8 mouse cellular contexts compared by ENCODE assay signal in the genomic region with DNA sequence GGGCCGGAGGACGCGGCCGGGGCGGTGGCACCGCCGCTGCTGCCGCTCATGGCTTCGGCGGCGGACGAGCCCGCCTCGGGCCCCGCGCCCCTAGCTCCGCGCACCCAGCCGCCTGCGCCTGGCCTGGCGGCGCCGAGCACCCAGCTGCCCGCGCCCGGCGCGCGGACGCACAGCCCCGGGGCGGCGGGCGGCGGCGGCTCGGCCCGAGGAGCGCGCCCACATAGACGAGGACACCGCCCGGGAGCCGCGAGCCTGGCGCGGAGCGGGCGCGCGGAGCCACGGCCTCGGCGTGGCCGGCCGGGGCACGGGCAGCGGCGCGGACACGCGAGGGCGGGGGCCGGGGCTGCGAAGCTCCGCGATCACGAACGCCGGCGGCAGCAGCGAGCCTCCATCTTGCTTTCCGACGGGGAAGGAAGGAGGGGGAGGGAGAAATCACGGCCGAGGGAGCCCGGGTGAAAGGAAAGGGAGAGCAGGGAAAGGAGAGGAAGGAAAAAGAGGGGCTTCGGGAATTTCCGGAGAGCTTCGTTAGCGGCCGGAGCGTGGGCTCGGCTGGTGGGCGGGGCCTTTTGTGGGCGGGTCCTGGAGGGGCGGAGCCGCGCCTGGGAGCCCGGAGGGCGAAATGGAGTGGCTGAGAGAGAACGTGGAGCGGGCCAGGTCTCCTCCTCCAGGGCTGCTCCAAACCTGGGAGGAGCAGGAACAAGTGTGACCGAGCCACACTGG. TPM values are rescaled to one million over a fixed set of nuclear protein-coding genes. Genes with fewer than 3 reads are reported as not detected.
DNase-seq lines count a peak whose midpoint lies in the region; ATAC-seq and TF ChIP-seq lines count a peak whose summit lies in the region.

TSS of gene Trio (minus strand) at position 402 of the 720 bp plus-strand sequence.

- H3K36me3 ChIP-seq in ES-E14 (ENCODE audit: control insufficient read depth, insufficient read depth, low read length, poor library complexity, severe bottlenecking) = no peaks in the 10 kb centered on the region
- H3K36me3 ChIP-seq in hindbrain, embryonic 10.5 days = no peaks in the 10 kb centered on the region
- no peaks in the 10 kb centered on the region for H3K36me3 ChIP-seq in lung, embryonic 15.5 days

- H3K9me3 ChIP-seq in ES-E14 (ENCODE audit: control insufficient read depth, insufficient read depth, low read depth, low read length) = no peaks in the 10 kb centered on the region
- H3K9me3 ChIP-seq in hindbrain, embryonic 10.5 days = no peaks in the 10 kb centered on the region
- H3K9me3 ChIP-seq in lung, embryonic 15.5 days = no peaks in the 10 kb centered on the region

- peak; percentile 16; the same call in 1 of the 2 replicates for TF ChIP-seq POLR2A in olfactory bulb, adult 2 months (IDR thresholded peaks at IDR 0.05; ENCODE audit: insufficient read depth, low read depth, low read length)

- peak; percentile 83 for DNase-seq in ES-E14 (ENCODE audit: low read depth, low spot score)
- DNase-seq in cerebellum, adult 18-20 months = peak; percentile 97 to 99
- peak; percentile 92 to 97 for DNase-seq in frontal cortex, adult 2 months (ENCODE audit: extremely low spot score in 1 of 2, low spot score in 1 of 2)
- peak; percentile 99 for DNase-seq in hindbrain, embryonic 10.5 days (ENCODE audit: low spot score)
- peak; percentile 83 for DNase-seq in layer of hippocampus, adult 9-10 months (ENCODE audit: low spot score)
- DNase-seq in thymus, adult 18-20 months = peak; percentile 74 to 76

- no peak for TF ChIP-seq CTCF in olfactory bulb, adult 2 months (IDR thresholded peaks at IDR 0.05; ENCODE audit: insufficient read depth, low read depth, low read length)

- H3K4me2 ChIP-seq in lung, embryonic 15.5 days = peak within 1 kb of the TSS; percentile 83

- H3K27me3 ChIP-seq in hindbrain, embryonic 10.5 days (ENCODE audit: insufficient read depth, poor library complexity, severe bottlenecking) = peaks cover 13% of the 10 kb centered on the region
- H3K27me3 ChIP-seq in lung, embryonic 15.5 days = no peaks in the 10 kb centered on the region

- ATAC-seq in lung, embryonic 15.5 days (ENCODE audit: borderline replicate concordance, extremely low read depth, low FRiP score, low TSS enrichment) = peak; percentile 97

- H3K27ac ChIP-seq in ES-E14 (ENCODE audit: insufficient read depth, low read depth, low read length, poor library complexity, severe bottlenecking) = no peak within 1 kb of the TSS
- peak within 1 kb of the TSS; percentile 95 for H3K27ac ChIP-seq in hindbrain, embryonic 10.5 days
- H3K27ac ChIP-seq in lung, embryonic 15.5 days = peak within 1 kb of the TSS; percentile 98
- peak within 1 kb of the TSS; percentile 86 for H3K27ac ChIP-seq in olfactory bulb, adult 2 months (ENCODE audit: insufficient read depth, low read depth, low read length)

- in situ Hi-C loops in ES-E14 (cut with MboI; ENCODE audit: low sequenced_read_pairs in 2 of 2, unreplicated experiment in 2 of 2) = no loop called here

- peak within 1 kb of the TSS; percentile 82 to 93 for H3K4me3 ChIP-seq in ES-E14 (ENCODE audit: insufficient read depth in 1 of 2, low read depth in 1 of 2, low read length in 2 of 2, poor library complexity in 1 of 2, severe bottlenecking in 1 of 2)
- H3K4me3 ChIP-seq in hindbrain, embryonic 10.5 days = peak within 1 kb of the TSS; percentile 98
- peak within 1 kb of the TSS; percentile 95 for H3K4me3 ChIP-seq in lung, embryonic 15.5 days
- H3K4me3 ChIP-seq in olfactory bulb, adult 2 months (ENCODE audit: insufficient read depth, low read depth, low read length) = peak within 1 kb of the TSS; percentile 70

- H3K9ac ChIP-seq in ES-E14 (ENCODE audit: insufficient read depth, low read depth, low read length, poor library complexity, severe bottlenecking) = peak within 1 kb of the TSS; percentile 89
- peak within 1 kb of the TSS; percentile 94 for H3K9ac ChIP-seq in lung, embryonic 15.5 days

- H3K4me1 ChIP-seq in ES-E14 (ENCODE audit: control insufficient read depth in 2 of 2, insufficient read depth in 2 of 2, low read length in 2 of 2, poor library complexity in 1 of 2) = peaks cover 0 to 2% of the 10 kb centered on the region in 2 experiments; a peak in 1 of 4 replicates
- peaks cover 44% of the 10 kb centered on the region for H3K4me1 ChIP-seq in hindbrain, embryonic 10.5 days (replicated peaks)
- H3K4me1 ChIP-seq in lung, embryonic 15.5 days = peaks cover 38% of the 10 kb centered on the region
- H3K4me1 ChIP-seq in olfactory bulb, adult 2 months (ENCODE audit: control insufficient read depth, insufficient read depth, low read length) = peaks cover 11% of the 10 kb centered on the region

- 3% methylated on average over 94 of the region's 94 CpGs for WGBS in hindbrain, embryonic 10.5 days
- under 1% methylated on average over 94 of the region's 94 CpGs for WGBS in lung, embryonic 15.5 days
- WGBS in olfactory bulb, adult 2 months = 13% methylated on average over 94 of the region's 94 CpGs

TF ChIP-seq in ES-E14, 5 proteins besides CTCF, POLR2A, EP300 and RAD21:
- TF ChIP-seq ZC3H11A (IDR thresholded peaks at IDR 0.05; ENCODE audit: borderline replicate concordance, low read depth, low read length) = no peak
- no peak for TF ChIP-seq ZNF384 (IDR thresholded peaks at IDR 0.05; ENCODE audit: low read depth, low read length)
- no peak for TF ChIP-seq CHD2 (IDR thresholded peaks at IDR 0.05; ENCODE audit: low read depth, low read length)
- no peak for TF ChIP-seq HCFC1 (IDR thresholded peaks at IDR 0.05; ENCODE audit: borderline replicate concordance, insufficient read depth, low read length)
- no peak for TF ChIP-seq MAFK (IDR thresholded peaks at IDR 0.05; ENCODE audit: insufficient read depth, low read depth, low read length)

RNA-seq across cellular contexts. Expression of gene Trio, which starts in this region (rescaled TPM):
- 34.4 and 41.5 TPM in 2 replicates for total RNA-seq in ES-E14 (2012; rRNA removed)
- polyA plus RNA-seq in frontal cortex, adult 2 months (2012; rRNA removed) = 194 and 202 TPM in 2 replicates
- polyA plus RNA-seq in hindbrain, embryonic 10.5 days (2016; fragmentation: Nextera tagmentation; extraction: Ambion mirVana) = 25.3 and 25.5 TPM in 2 replicates
- 17.4 and 18.7 TPM in 2 replicates for polyA plus RNA-seq in lung, embryonic 15.5 days (2015; fragmentation: Nextera tagmentation; extraction: Ambion mirVana)
- polyA plus RNA-seq in olfactory bulb, adult 2 months (2012; ENCODE audit: insufficient read depth, insufficient read length, low replicate concordance, missing spikeins) = 76.4 TPM in 1 of 2 replicates, not detected in the other
